Mouse (Mus musculus): ENCODE measurements at regions not wholly inside any gene's neighbourhood (a gene's known extent, or its start where the extent isn't known, plus 50 kb on each side); places are given as distances from the start of the nearest gene placed in this dataset.

DNA sequence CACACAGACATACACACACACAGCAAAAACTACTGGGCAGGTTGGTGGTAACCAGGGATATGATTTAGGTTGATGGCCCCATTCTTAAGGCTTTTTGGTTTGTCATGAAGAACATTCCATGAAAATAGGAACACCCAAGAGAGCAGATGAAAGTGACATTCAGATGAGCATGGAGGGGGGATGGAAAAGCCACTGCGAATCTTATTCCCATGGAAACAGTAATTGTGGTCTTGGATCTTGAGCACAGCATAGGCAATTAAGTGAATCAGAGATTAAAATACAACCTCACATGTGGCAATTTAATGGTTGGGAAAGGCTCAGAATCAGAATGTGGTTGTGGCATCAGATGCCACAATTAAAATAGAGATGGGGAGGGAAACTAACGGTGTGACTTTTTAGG is 537.6 kb upstream of the Auts2 start:
- Histone ChIP-seq H3K4me1 (replicated peaks; ENCODE audit: control insufficient read depth, insufficient read depth, low read length) (no peaks in the 10 kb centered on the region), H3K4me2 (replicated peaks; ENCODE audit: low read depth) (no peak overlapping the region), H3K27ac (ENCODE audit: low read depth, low read length) (no peak overlapping the region), H3K36me3 (ENCODE audit: control insufficient read depth, insufficient read depth) (no peaks in the 10 kb centered on the region), H3K4me3 (ENCODE audit: low read depth, low read length) (no peak overlapping the region), H3K9me3 (ENCODE audit: control insufficient read depth) (no peaks in the 10 kb centered on the region), H3K9ac (ENCODE audit: low read depth, low read length) (no peak overlapping the region), H3K27me3 (replicated peaks; ENCODE audit: control insufficient read depth, insufficient read depth, low read length) (no peaks in the 10 kb centered on the region)
- TF ChIP-seq CTCF (IDR thresholded peaks at IDR 0.05; ENCODE audit: low read depth), result no peak
- 95% methylated on average over 2 of the region's 2 CpGs for WGBS
- ATAC-seq, result no peak

DNA sequence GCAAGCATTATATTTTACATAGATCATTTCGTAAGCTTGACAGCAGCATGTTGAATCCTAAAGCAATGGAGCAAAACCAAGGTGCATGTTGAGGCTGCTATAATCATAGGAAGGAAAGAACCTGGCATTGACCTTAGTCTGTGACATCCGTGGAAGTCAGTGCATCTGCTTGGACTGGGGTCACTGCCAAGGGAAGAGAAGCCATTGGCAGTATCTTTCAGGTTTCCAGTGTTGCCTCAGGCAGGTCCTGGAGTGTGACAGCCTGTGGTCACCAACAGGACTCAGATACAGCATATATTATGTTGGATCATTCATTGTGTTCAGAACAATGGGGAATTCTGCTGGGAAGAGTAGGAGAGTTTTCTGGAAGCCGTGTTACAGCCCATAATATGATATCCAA is 535.8 kb upstream of the Auts2 start:
- Histone ChIP-seq H3K4me3 (ENCODE audit: low read depth, low read length) (no peak overlapping the region), H3K9ac (ENCODE audit: low read depth, low read length) (no peak overlapping the region), H3K27me3 (replicated peaks; ENCODE audit: control insufficient read depth, insufficient read depth, low read length) (no peaks in the 10 kb centered on the region), H3K4me1 (replicated peaks; ENCODE audit: control insufficient read depth, insufficient read depth, low read length) (no peaks in the 10 kb centered on the region), H3K4me2 (replicated peaks; ENCODE audit: low read depth) (no peak overlapping the region), H3K27ac (ENCODE audit: low read depth, low read length) (no peak overlapping the region), H3K9me3 (ENCODE audit: control insufficient read depth) (no peaks in the 10 kb centered on the region), H3K36me3 (ENCODE audit: control insufficient read depth, insufficient read depth) (no peaks in the 10 kb centered on the region)
- TF ChIP-seq CTCF (IDR thresholded peaks at IDR 0.05; ENCODE audit: low read depth), result no peak
- WGBS, result 79% methylated on average over 3 of the region's 3 CpGs
- no peak for ATAC-seq

DNA sequence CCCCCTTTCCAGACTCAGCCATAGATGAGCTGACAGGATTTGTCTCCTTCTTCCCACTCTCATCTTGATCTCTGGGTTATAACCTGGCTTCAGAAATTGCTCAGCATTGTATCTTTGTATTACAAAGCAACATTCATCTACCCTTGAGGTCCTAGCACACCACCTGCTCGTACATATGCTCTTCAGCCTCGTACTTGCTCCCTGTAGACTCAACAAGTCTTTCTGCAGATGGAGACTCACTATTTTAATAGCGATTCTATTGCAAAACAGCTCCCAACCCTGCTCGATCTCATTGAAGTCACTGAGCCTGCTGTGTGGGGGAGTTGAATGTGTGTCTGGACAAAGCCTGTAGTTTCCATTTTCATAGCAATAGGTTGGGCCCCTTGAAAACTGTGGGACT is 535.2 kb upstream of the Auts2 start:
- Histone ChIP-seq H3K9ac (ENCODE audit: low read depth, low read length) (no peak overlapping the region), H3K27me3 (replicated peaks; ENCODE audit: control insufficient read depth, insufficient read depth, low read length) (no peaks in the 10 kb centered on the region), H3K36me3 (ENCODE audit: control insufficient read depth, insufficient read depth) (no peaks in the 10 kb centered on the region), H3K4me3 (ENCODE audit: low read depth, low read length) (no peak overlapping the region), H3K4me1 (replicated peaks; ENCODE audit: control insufficient read depth, insufficient read depth, low read length) (no peaks in the 10 kb centered on the region), H3K9me3 (ENCODE audit: control insufficient read depth) (no peaks in the 10 kb centered on the region), H3K4me2 (replicated peaks; ENCODE audit: low read depth) (no peak overlapping the region), H3K27ac (ENCODE audit: low read depth, low read length) (no peak overlapping the region)
- WGBS, result 71% methylated on average over 4 of the region's 4 CpGs
- ATAC-seq, result no peak
- TF ChIP-seq CTCF (IDR thresholded peaks at IDR 0.05; ENCODE audit: low read depth), result no peak

DNA sequence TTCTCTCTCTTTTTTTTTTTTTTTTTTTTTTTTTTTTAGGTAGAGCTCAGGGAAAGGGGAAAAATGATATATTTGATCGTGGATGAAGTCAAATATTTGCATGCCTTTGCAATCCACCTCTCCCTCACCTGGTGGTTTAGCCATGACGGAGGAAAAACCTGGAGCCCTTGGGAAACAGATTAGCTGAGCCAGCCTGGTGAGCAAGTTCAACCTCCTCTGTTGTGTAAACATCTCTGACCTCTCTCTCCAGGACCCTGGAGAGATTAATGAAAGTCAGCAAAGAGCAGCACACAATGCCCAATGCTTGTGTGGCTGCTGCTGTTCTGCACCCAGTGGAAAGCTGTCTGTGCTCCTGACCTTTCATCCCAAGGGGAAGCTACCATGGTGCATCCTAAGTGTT is 530.2 kb upstream of the Auts2 start:
- no peaks in the 10 kb centered on the region for H3K27me3 ChIP-seq (replicated peaks; ENCODE audit: control insufficient read depth, insufficient read depth, low read length)
- H3K9me3 ChIP-seq (ENCODE audit: control insufficient read depth), result no peaks in the 10 kb centered on the region
- no peak overlapping the region for H3K9ac ChIP-seq (ENCODE audit: low read depth, low read length)
- no peak for ATAC-seq
- H3K36me3 ChIP-seq (ENCODE audit: control insufficient read depth, insufficient read depth), result no peaks in the 10 kb centered on the region
- H3K27ac ChIP-seq (ENCODE audit: low read depth, low read length), result no peak overlapping the region
- TF ChIP-seq CTCF (IDR thresholded peaks at IDR 0.05; ENCODE audit: low read depth), result no peak
- H3K4me3 ChIP-seq (ENCODE audit: low read depth, low read length), result no peak overlapping the region
- no peak overlapping the region for H3K4me2 ChIP-seq (replicated peaks; ENCODE audit: low read depth)
- no peaks in the 10 kb centered on the region for H3K4me1 ChIP-seq (replicated peaks; ENCODE audit: control insufficient read depth, insufficient read depth, low read length)
- 32% methylated on average over 2 of the region's 2 CpGs for WGBS

DNA sequence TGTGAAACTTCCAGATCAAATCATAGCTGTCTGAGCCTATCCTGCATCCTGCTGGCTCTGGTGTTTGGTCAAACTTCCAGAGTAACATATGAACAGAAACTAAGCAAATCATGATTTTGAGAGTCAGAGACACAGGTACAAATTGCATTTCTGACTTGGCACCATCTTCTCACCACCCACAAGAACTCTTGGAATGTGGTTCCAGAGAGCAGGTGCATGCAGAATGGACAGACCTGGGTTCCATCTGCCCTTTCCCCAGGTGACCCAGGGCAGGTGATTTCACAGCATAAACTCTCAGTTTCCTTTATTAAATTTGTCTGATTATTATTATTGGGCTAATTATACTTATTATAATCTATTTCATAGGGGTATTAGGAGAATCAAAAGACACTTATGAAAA is 527.0 kb upstream of the Auts2 start:
- Histone ChIP-seq H3K4me1 (replicated peaks; ENCODE audit: control insufficient read depth, insufficient read depth, low read length) (no peaks in the 10 kb centered on the region), H3K36me3 (ENCODE audit: control insufficient read depth, insufficient read depth) (no peaks in the 10 kb centered on the region), H3K27me3 (replicated peaks; ENCODE audit: control insufficient read depth, insufficient read depth, low read length) (no peaks in the 10 kb centered on the region), H3K4me3 (ENCODE audit: low read depth, low read length) (no peak overlapping the region), H3K9ac (ENCODE audit: low read depth, low read length) (no peak overlapping the region), H3K4me2 (replicated peaks; ENCODE audit: low read depth) (no peak overlapping the region), H3K27ac (ENCODE audit: low read depth, low read length) (no peak overlapping the region), H3K9me3 (ENCODE audit: control insufficient read depth) (no peaks in the 10 kb centered on the region)
- ATAC-seq, result no peak
- no peak for TF ChIP-seq CTCF (IDR thresholded peaks at IDR 0.05; ENCODE audit: low read depth)

DNA sequence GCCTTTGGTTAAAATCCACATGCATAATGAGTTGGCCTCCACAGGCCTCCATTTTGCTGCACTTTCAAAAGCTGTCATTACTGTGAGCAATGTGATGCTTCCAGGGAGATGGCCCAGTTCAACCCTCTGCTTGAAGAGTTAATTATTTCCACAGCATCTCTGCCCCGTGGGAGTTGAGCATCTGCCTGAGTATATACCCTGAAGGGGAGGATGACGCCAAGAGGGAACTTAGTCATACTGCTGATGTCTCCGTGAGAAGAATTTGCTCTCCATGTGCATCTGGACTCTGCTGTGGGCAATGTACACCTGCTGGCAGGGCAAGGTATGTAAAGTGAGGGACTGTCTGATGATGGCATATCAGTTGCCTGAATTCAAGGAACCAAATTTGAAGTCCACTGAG is 519.3 kb upstream of the Auts2 start:
- Histone ChIP-seq H3K36me3 (ENCODE audit: control insufficient read depth, insufficient read depth) (no peaks in the 10 kb centered on the region), H3K27me3 (replicated peaks; ENCODE audit: control insufficient read depth, insufficient read depth, low read length) (no peaks in the 10 kb centered on the region), H3K4me2 (replicated peaks; ENCODE audit: low read depth) (no peak overlapping the region), H3K27ac (ENCODE audit: low read depth, low read length) (no peak overlapping the region), H3K9me3 (ENCODE audit: control insufficient read depth) (no peaks in the 10 kb centered on the region), H3K4me1 (replicated peaks; ENCODE audit: control insufficient read depth, insufficient read depth, low read length) (no peaks in the 10 kb centered on the region), H3K4me3 (ENCODE audit: low read depth, low read length) (no peak overlapping the region), H3K9ac (ENCODE audit: low read depth, low read length) (no peak overlapping the region)
- TF ChIP-seq CTCF (IDR thresholded peaks at IDR 0.05; ENCODE audit: low read depth), result no peak
- WGBS, result 76% methylated on average over 3 of the region's 3 CpGs
- ATAC-seq, result no peak

DNA sequence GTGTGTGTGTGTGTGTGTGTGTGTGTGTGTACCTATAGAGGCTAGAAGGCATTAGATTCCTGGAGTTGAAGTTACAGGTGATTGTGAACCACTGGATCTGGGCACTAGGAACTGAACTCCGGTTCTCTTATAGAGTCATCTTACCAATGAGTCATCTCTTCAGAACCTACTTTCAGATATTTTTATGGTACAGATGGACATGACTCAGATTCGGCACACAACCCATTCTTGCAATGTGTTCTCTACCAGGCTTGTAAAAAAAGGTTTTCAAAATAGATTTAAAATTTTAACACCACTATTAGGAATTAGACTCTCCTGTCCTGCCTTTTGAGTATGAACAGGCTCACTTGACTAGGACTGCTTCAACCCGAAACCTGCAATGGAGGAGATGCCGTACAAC is 504.3 kb upstream of the Auts2 start:
- Histone ChIP-seq H3K4me1 (replicated peaks; ENCODE audit: control insufficient read depth, insufficient read depth, low read length) (no peaks in the 10 kb centered on the region), H3K4me2 (replicated peaks; ENCODE audit: low read depth) (no peak overlapping the region), H3K9ac (ENCODE audit: low read depth, low read length) (no peak overlapping the region), H3K27ac (ENCODE audit: low read depth, low read length) (no peak overlapping the region), H3K36me3 (ENCODE audit: control insufficient read depth, insufficient read depth) (no peaks in the 10 kb centered on the region), H3K9me3 (ENCODE audit: control insufficient read depth) (no peaks in the 10 kb centered on the region), H3K27me3 (replicated peaks; ENCODE audit: control insufficient read depth, insufficient read depth, low read length) (no peaks in the 10 kb centered on the region), H3K4me3 (ENCODE audit: low read depth, low read length) (no peak overlapping the region)
- no peak for TF ChIP-seq CTCF (IDR thresholded peaks at IDR 0.05; ENCODE audit: low read depth)
- WGBS, result 92% methylated on average over 4 of the region's 4 CpGs
- no peak for ATAC-seq
